Mouse (Mus musculus): ENCODE measurements around the gene Pgrmc2. TPM values are rescaled to one million over a fixed set of nuclear protein-coding genes. Genes with fewer than 3 reads are reported as not detected.

Pgrmc2 gene
- total RNA-seq, 1 experiment from 2014 or later = 42.3 TPM

- DNase-seq = no peak
Measured at GRCm38 (mm10) chr3:41075376-41075775, 7.5 kb downstream of the Pgrmc2 start.

DNA sequence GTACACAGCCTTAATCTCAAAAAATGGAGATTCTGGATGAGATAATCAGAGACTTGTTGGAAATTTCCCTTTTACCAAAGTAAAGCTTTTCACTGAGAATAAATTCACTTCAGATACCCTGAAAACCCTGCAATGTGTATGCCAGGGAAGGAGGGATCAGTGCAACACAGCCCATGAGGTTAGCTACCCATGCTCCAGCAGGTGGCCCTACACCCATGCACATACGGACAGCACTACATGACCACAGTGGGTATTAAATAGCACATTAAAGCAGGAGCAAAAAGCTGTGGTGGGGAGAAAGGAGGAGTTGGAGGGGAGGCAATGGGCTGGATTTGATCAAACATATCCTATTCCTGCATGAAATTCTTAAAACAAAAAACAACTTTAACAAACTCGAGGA, 12.3 kb downstream of the Pgrmc2 start:
- DNase-seq = no peak

DNA sequence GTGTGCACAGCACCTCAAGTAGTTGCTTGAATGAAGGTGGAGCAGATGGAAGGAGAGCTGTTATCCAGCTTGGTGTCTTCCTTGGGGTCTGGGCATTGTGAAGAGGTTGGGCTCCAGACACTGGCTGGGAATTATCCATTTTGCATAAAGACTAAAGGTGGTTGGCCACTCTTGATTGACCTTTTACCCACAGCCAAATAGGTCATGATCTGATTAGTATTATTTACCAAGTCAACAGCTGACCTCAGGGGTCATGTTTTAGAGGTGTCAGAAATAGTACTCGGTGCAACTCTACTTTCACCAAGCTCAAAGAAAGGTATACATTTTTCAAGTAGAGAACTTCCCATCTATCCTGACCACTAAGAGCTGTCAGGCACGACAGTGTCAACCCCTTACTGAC, 17.5 kb downstream of the Pgrmc2 start:
- DNase-seq = no peak

GRCm38 (mm10) chr3:41062758-41063157, 20.1 kb downstream of the Pgrmc2 start:
- DNase-seq = no peak

DNA sequence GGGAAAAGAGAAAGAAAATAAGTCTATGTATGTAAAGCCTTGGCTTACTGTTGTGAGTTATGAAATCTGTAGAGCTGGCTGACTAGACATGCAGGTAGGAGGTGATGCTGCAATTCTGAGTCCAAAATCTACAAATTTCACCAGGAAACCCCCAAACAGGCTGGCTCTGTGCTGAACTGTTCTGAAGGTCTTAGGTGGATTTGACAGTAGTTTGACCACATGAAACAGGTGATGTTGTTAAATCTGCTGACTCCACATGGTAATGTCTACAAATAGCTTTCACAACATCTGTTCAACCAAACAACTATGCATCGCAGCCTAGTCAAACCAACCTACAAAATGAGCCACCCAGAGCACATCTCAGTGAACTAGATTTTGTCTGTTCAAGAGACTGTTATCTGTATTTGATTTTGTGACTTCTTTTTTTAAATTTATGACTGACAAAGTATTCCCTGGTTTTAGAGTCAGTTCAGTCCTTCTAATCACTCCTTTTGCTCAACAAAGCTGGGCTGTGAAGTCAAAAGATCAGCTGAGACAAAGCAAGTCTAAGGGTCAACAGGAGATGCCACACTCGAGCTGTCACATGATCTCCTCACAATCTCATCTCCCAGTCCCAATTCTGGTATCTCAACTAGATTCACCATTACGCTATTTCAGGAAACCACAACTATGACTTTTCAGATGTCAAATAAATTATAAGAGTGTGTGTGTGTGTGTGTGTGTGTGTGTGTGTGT, 20.8 kb downstream of the Pgrmc2 start:
- no peak for DNase-seq

DNA sequence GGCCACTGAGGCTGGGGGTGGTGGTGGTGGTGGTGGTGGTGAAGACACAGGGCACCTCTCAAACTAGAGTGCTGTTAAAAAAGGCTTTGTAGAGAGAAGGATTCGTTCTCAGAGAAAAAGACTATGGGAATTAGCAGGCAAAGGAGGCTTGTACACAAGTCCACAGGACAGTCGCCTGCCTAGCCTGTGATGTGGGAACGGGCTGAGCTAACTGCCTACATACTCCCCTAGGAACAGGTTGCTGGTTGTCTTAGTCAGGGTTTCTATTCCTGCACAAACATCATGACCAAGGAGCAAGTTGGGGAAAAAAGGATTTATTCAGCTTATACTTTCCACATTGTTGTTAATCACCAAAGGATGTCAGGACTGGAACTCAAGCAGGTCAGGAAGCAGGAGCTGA, 23.6 kb downstream of the Pgrmc2 start:
- no peak for DNase-seq

DNA sequence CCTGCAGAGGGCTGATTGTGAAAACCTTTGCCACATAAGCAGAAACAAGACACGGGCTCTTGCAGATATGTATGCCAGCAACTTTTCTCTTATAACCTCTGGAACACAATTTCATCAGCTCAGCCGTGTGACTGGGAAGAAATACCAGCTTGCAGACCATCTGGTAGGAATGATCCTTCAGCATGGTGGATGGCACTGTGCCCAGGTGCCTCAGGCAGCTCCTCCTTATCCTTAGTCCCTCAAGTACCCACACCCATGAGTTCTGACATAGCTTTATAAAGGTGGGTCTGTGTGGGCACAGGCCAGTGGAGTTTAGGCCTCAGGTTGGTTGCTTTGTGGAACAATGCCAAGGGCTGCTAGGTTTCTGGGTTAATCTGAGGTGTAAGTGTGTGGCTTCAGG, 24.5 kb downstream of the Pgrmc2 start:
- peak; percentile 67 for DNase-seq

DNA sequence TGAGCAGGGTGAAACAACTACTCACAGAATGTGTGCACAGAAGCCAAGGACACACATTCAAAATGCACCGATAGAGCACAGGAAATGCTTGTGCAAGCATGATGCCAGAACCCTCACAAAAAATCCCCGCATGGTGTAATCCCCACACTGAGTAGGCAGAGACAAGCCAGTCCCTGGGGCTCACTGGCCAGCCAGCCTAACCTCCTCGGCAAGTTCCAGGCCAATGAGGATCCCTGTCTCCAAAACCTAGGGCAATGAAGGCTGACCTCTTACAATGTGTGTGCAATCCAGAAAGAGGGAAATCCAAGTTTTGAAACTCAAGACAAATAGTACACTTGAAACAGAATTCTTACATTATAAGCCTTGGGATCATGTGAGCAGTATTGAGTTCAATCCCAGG, 29.5 kb downstream of the Pgrmc2 start:
- DNase-seq = peak; percentile 22

GRCm38 (mm10) chr3:41047838-41048237, 35.0 kb downstream of the Pgrmc2 start:
- no peak for DNase-seq

DNA sequence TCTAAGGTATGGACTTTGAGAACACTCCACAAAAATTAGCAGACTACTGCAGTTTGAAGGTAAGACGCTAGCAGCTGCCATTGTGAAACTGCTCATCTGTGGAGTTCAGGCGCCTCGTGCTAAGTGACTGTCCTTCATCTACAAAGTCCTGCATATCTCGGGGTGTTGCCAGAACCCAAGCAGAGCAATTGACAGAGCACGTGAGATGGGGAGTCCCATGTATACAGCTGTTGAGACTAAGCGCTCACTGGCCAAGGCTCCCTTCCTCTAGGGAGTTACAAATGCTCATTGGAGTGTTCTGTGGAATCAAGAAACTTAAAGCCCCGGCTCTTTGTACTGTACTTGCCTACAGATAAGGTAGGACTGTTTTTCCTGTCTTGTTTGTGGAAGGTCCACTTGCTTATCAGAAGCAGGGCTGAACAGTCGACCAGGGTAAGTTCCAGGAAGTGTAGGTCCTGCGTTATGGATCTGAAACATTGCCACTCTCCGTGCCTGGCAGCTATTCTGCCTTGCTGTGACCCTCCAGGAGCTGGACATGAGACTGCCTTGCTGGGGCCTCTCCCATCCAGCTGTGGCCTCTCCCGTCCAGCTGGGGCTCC, 39.0 kb downstream of the Pgrmc2 start:
- DNase-seq = no peak

DNA sequence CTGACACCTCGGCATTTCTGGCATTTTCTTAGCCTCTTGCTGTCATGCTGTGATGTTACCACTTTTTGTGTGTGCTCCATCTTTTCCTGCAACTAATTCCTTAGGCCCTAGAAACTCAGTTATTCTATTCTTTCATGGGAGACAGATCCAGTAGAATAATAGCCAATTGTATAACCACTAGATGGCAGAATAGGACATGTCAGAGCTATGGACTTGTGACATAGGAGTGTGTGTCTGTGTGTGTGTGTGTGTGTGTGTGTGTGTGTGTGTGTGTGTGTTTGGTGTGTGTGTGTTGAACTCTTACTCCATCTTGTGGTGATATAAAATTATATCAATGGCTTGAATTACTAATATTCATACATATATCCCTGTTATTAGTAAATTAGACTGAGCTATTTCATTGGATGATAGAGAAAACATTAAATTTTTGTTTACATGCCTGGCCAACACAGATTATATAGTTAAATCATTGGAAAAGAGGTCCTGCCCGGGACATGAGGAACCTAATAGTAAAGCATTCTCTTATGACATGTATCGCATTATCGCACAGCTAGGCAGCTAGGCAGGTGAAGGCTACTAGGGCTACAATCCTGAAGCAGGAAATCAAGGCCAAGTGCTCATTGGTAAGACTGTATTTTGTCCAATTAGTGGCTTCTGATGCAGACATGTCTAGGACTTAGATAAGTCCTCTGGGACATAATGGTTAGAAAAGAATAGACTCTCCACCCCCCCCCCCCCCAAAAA, 40.5 kb downstream of the Pgrmc2 start:
- DNase-seq = peak; percentile 50

GRCm38 (mm10) chr3:41041241-41041640, 41.6 kb downstream of the Pgrmc2 start:
- DNase-seq = no peak

- no peak for DNase-seq
Measured at GRCm38 (mm10) chr3:41038297-41038916, 44.4 kb downstream of the Pgrmc2 start.

GRCm38 (mm10) chr3:41031286-41032210, 51.3 kb downstream of the Pgrmc2 start:
- no peak for DNase-seq

- DNase-seq = no peak
Measured at GRCm38 (mm10) chr3:41030705-41031104, 52.1 kb downstream of the Pgrmc2 start.

- DNase-seq = peak; percentile 23
Measured at GRCm38 (mm10) chr3:41021980-41022379, 60.9 kb downstream of the Pgrmc2 start.

- DNase-seq = no peak
Measured at GRCm38 (mm10) chr3:41020687-41021086, 62.2 kb downstream of the Pgrmc2 start.

GRCm38 (mm10) chr3:41018022-41018608, 64.7 kb downstream of the Pgrmc2 start:
- DNase-seq = no peak

Measured in adrenal gland, postnatal 14 days (tissue).